Mouse (Mus musculus) limb, embryonic 15.5 days (tissue): ENCODE data around the gene Slc25a21. TPM values are rescaled to one million over a fixed set of nuclear protein-coding genes. Genes with fewer than 3 reads are reported as not detected.

ENCODE experiments used
- ATAC-seq: fragments of 200-750 bp; cut with Nextera tagmentation; 2 replicates; pipeline ENCODE4 v1.8.0; 2017; ENCODE audit warnings: low read depth, moderate TSS enrichment; ENCODE audit not compliant: insufficient number of reproducible peaks, low FRiP score, low TSS enrichment
- H3K27ac ChIP-seq: fragments of 300-500 bp; sonication (generic); 2 replicates; pipeline ENCODE4 v1.5.1; 2015; ENCODE audit warnings: moderate library complexity, mild to moderate bottlenecking, inconsistent platforms
- H3K27me3 ChIP-seq: fragments of 300-500 bp; sonication (generic); 2 replicates; pipeline ENCODE4 v1.6.1; 2015; ENCODE audit warnings: inconsistent platforms
- H3K36me3 ChIP-seq: fragments of 300-500 bp; sonication (generic); 2 replicates; pipeline ENCODE4 v1.6.1; 2015; ENCODE audit warnings: inconsistent platforms
- H3K4me1 ChIP-seq: fragments of 300-500 bp; sonication (generic); 2 replicates; pipeline ENCODE4 v1.6.1; 2015; ENCODE audit warnings: inconsistent platforms
- H3K4me2 ChIP-seq: fragments of 300-500 bp; sonication (generic); 2 replicates; pipeline ENCODE4 v1.6.1; 2015; ENCODE audit warnings: mild to moderate bottlenecking, inconsistent platforms
- H3K4me3 ChIP-seq: fragments of 300-500 bp; sonication (generic); 2 replicates; pipeline ENCODE4 v1.5.1; 2015; ENCODE audit warnings: mild to moderate bottlenecking, inconsistent platforms
- H3K9ac ChIP-seq: fragments of 300-500 bp; sonication (generic); 2 replicates; pipeline ENCODE4 v1.6.1; 2015; ENCODE audit warnings: inconsistent platforms
- H3K9me3 ChIP-seq: fragments of 300-500 bp; sonication (generic); 2 replicates; pipeline ENCODE4 v1.6.1; 2016; ENCODE audit warnings: inconsistent platforms
- WGBS: fragments of 180-500 bp; shearing (Covaris S2); methylation state at CpG from one replicate; pipeline ENCODE4 v1.1.7; 2015; 5-methylcytosine and 5-hydroxymethylcytosine counted together
- polyA plus RNA-seq: library from polyadenylated mRNA; unstranded; fragments of >200 nt; fragmentation: Nextera tagmentation; extraction: Ambion mirVana; gene quantifications from 2 replicates; pipeline ENCODE4 v1.2.1, GENCODE M21; 2015

Gene Slc25a21
- polyA plus RNA-seq, 1 experiment from 2014 or later: 0.40 TPM

- H3K36me3 ChIP-seq: no peaks in the 10 kb centered on the region
- 0 out of 2 replicates have a peak, but pooled peaks have one; percentile 19 for ATAC-seq
- no peak overlapping the region for H3K9ac ChIP-seq
- H3K27me3 ChIP-seq: no peaks in the 10 kb centered on the region
- no peaks in the 10 kb centered on the region for H3K9me3 ChIP-seq
- 34% methylated on average over 5 of the region's 5 CpGs for WGBS
- H3K4me1 ChIP-seq: peaks cover 10% of the 10 kb centered on the region; the same call in 1 of the 2 replicates
- no peak overlapping the region for H3K4me3 ChIP-seq
- H3K4me2 ChIP-seq: no peak overlapping the region
- H3K27ac ChIP-seq: no peak overlapping the region
Observed at GRCm38 (mm10) chr12:57179465-57180188, 17.6 kb downstream of the Slc25a21 start.

DNA sequence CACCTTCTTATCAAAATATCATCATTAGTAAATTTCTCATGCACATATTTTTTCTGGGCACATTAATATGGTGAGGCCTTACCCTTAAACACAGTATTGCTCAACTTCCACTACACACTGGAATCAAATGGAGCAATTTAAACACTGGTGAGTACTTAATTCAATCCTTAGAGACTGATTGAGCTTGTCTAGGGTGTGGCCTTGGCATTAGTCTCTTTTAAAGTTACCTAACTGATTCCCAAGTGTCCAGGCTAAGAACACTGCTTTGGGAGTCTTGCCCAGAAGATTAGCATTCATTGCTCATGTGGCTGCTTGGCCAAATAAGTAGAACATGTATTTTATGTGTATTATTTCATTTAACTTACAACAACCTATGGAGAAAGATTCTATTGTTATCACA, 18.5 kb downstream of the Slc25a21 start:
- no peak overlapping the region for H3K4me2 ChIP-seq
- ATAC-seq: no peak
- H3K4me1 ChIP-seq: peaks cover 10% of the 10 kb centered on the region; the same call in 1 of the 2 replicates
- no peak overlapping the region for H3K4me3 ChIP-seq
- no peak overlapping the region for H3K9ac ChIP-seq
- no peak overlapping the region for H3K27ac ChIP-seq
- no peaks in the 10 kb centered on the region for H3K36me3 ChIP-seq
- no peaks in the 10 kb centered on the region for H3K27me3 ChIP-seq
- no peaks in the 10 kb centered on the region for H3K9me3 ChIP-seq

DNA sequence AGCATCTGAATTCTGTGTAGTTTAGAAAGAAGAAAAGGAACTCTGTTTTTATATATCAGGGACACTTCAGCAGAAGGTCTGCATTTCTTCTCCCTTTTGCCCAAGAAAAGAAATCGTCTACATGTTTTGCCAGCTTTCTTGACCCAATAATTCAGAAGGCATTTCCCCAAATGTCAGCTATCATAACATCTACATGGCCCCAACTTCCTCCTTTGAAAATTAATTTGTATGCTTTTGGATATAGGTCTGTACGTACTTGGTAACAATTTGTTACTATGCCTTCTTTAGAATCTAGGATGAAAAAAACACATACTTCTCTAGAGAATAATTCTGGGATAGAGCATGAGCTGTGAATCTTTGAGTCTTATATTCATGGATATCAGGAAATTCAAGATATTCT, 34.0 kb downstream of the Slc25a21 start:
- H3K36me3 ChIP-seq: no peaks in the 10 kb centered on the region
- H3K4me1 ChIP-seq: no peaks in the 10 kb centered on the region
- no peak overlapping the region for H3K4me2 ChIP-seq
- H3K9me3 ChIP-seq: no peaks in the 10 kb centered on the region
- no peak for ATAC-seq
- no peak overlapping the region for H3K27ac ChIP-seq
- WGBS: 67% methylated on average over 2 of the region's 2 CpGs
- no peaks in the 10 kb centered on the region for H3K27me3 ChIP-seq
- no peak overlapping the region for H3K4me3 ChIP-seq
- no peak overlapping the region for H3K9ac ChIP-seq

GRCm38 (mm10) chr12:57162840-57163239, 34.4 kb downstream of the Slc25a21 start:
- Histone ChIP-seq H3K27ac (no peak overlapping the region), H3K27me3 (no peaks in the 10 kb centered on the region), H3K4me3 (no peak overlapping the region), H3K9ac (no peak overlapping the region), H3K4me2 (no peak overlapping the region), H3K36me3 (no peaks in the 10 kb centered on the region), H3K4me1 (no peaks in the 10 kb centered on the region), H3K9me3 (no peaks in the 10 kb centered on the region)
- WGBS: 64% methylated on average over 3 of the region's 3 CpGs
- no peak for ATAC-seq

GRCm38 (mm10) chr12:57159904-57160303, 37.4 kb downstream of the Slc25a21 start:
- no peaks in the 10 kb centered on the region for H3K4me1 ChIP-seq
- H3K4me3 ChIP-seq: no peak overlapping the region
- WGBS: 76% methylated on average over 6 of the region's 6 CpGs
- no peaks in the 10 kb centered on the region for H3K27me3 ChIP-seq
- H3K9ac ChIP-seq: no peak overlapping the region
- H3K4me2 ChIP-seq: no peak overlapping the region
- ATAC-seq: no peak
- no peaks in the 10 kb centered on the region for H3K9me3 ChIP-seq
- no peaks in the 10 kb centered on the region for H3K36me3 ChIP-seq
- no peak overlapping the region for H3K27ac ChIP-seq

GRCm38 (mm10) chr12:57158266-57158665, 39.0 kb downstream of the Slc25a21 start:
- Histone ChIP-seq H3K4me2 (no peak overlapping the region), H3K27me3 (no peaks in the 10 kb centered on the region), H3K9ac (no peak overlapping the region), H3K4me3 (no peak overlapping the region), H3K27ac (no peak overlapping the region), H3K9me3 (no peaks in the 10 kb centered on the region), H3K4me1 (no peaks in the 10 kb centered on the region), H3K36me3 (no peaks in the 10 kb centered on the region)
- 34% methylated on average over 3 of the region's 3 CpGs for WGBS
- no peak for ATAC-seq

DNA sequence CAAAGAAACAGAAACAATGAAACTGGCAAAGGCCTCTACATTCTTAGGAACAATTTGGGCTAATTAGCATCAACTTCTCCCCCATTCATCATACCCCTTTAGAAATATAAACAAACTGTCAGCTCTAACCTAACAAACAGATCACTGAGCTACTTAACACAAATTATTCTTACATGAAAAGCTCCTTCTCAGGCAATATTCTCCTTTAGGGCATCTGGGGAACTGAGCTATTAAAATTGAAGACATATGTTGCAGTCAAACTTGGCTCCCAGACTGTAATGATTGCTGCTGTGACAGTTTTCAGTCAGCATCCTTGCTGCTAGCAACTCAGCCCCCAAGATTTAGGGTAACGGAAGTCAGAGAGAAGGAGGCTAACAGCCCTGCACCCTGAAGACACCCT, 58.3 kb downstream of the Slc25a21 start:
- 45% methylated on average over 1 of the region's 1 CpGs for WGBS
- Histone ChIP-seq H3K4me1 (0 out of 2 replicates have a peak, but pooled peaks cover 2% of the 10 kb centered on the region), H3K36me3 (no peaks in the 10 kb centered on the region), H3K9ac (no peak overlapping the region), H3K9me3 (no peaks in the 10 kb centered on the region), H3K27ac (no peak overlapping the region), H3K27me3 (no peaks in the 10 kb centered on the region), H3K4me2 (no peak overlapping the region), H3K4me3 (no peak overlapping the region)
- no peak for ATAC-seq

- H3K27ac ChIP-seq: no peak overlapping the region
- ATAC-seq: no peak
- no peak overlapping the region for H3K9ac ChIP-seq
- H3K4me2 ChIP-seq: no peak overlapping the region
- H3K9me3 ChIP-seq: no peaks in the 10 kb centered on the region
- H3K36me3 ChIP-seq: no peaks in the 10 kb centered on the region
- 0 out of 2 replicates have a peak, but pooled peaks cover 2% of the 10 kb centered on the region for H3K4me1 ChIP-seq
- H3K4me3 ChIP-seq: no peak overlapping the region
- H3K27me3 ChIP-seq: no peaks in the 10 kb centered on the region
- WGBS: 41% methylated on average over 2 of the region's 2 CpGs
Observed at GRCm38 (mm10) chr12:57137809-57138208, 59.5 kb downstream of the Slc25a21 start.

GRCm38 (mm10) chr12:57118602-57119001, 78.7 kb downstream of the Slc25a21 start:
- ATAC-seq: no peak
- WGBS: 36% methylated on average over 8 of the region's 8 CpGs
- no peaks in the 10 kb centered on the region for H3K9me3 ChIP-seq
- H3K27me3 ChIP-seq: no peaks in the 10 kb centered on the region
- no peak overlapping the region for H3K9ac ChIP-seq
- H3K36me3 ChIP-seq: no peaks in the 10 kb centered on the region
- H3K27ac ChIP-seq: no peak overlapping the region
- H3K4me1 ChIP-seq: no peaks in the 10 kb centered on the region
- no peak overlapping the region for H3K4me2 ChIP-seq
- no peak overlapping the region for H3K4me3 ChIP-seq

DNA sequence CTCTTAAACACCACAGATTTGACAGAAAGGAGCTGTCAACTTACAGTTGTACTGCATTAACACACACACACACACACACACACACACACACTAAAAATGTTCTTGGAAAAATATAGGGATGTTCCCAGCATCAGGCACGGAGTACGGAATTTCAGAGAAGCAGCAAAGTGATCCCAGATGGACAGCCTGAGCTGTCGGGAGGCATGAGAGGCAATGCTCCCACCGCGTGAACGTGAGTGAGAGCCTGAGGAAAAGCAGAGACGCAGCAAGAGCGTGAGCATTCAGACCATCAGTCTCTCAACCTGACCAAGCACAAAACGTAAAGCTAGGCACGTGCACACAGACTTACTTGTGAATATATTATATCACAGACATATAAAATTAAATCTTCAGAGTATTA, 81.8 kb downstream of the Slc25a21 start:
- 45% methylated on average over 10 of the region's 10 CpGs for WGBS
- no peaks in the 10 kb centered on the region for H3K36me3 ChIP-seq
- H3K27ac ChIP-seq: no peak overlapping the region
- no peaks in the 10 kb centered on the region for H3K9me3 ChIP-seq
- no peaks in the 10 kb centered on the region for H3K4me1 ChIP-seq
- H3K9ac ChIP-seq: no peak overlapping the region
- H3K4me3 ChIP-seq: no peak overlapping the region
- no peak for ATAC-seq
- no peak overlapping the region for H3K4me2 ChIP-seq
- H3K27me3 ChIP-seq: no peaks in the 10 kb centered on the region

- H3K4me3 ChIP-seq: no peak overlapping the region
- no peaks in the 10 kb centered on the region for H3K27me3 ChIP-seq
- 61% methylated on average over 4 of the region's 4 CpGs for WGBS
- H3K4me2 ChIP-seq: no peak overlapping the region
- no peaks in the 10 kb centered on the region for H3K9me3 ChIP-seq
- no peak overlapping the region for H3K27ac ChIP-seq
- no peaks in the 10 kb centered on the region for H3K36me3 ChIP-seq
- peaks cover 3% of the 10 kb centered on the region; the same call in 1 of the 2 replicates for H3K4me1 ChIP-seq
- ATAC-seq: no peak
- H3K9ac ChIP-seq: no peak overlapping the region
Observed at GRCm38 (mm10) chr12:57109363-57109762, 87.9 kb downstream of the Slc25a21 start.

DNA sequence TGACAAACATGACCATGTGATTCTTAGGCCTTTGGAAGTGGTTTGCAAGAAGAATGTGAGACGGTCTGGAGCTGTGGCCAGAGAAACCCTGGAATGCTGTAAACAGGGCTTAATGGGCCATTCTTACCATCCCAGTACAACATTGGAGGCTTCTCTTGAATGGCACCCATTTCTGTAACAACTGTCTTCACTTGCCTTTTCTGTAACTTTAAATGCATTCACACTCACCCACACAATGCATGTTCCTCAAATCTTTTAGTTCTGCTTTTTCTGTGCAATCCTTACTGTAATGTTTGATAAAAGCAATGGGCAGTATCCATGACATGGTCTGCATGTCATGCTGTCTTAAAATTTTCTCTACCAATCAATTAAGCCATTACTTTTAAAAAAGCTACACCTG, 95.0 kb downstream of the Slc25a21 start:
- no peak overlapping the region for H3K9ac ChIP-seq
- H3K27me3 ChIP-seq: no peaks in the 10 kb centered on the region
- WGBS: 67% methylated on average over 1 of the region's 1 CpGs
- ATAC-seq: no peak
- no peak overlapping the region for H3K4me3 ChIP-seq
- H3K36me3 ChIP-seq: no peaks in the 10 kb centered on the region
- no peaks in the 10 kb centered on the region for H3K4me1 ChIP-seq
- no peaks in the 10 kb centered on the region for H3K9me3 ChIP-seq
- H3K4me2 ChIP-seq: no peak overlapping the region
- H3K27ac ChIP-seq: no peak overlapping the region

- Histone ChIP-seq H3K9ac (no peak overlapping the region), H3K9me3 (no peaks in the 10 kb centered on the region), H3K27ac (no peak overlapping the region), H3K36me3 (no peaks in the 10 kb centered on the region), H3K27me3 (no peaks in the 10 kb centered on the region), H3K4me3 (no peak overlapping the region), H3K4me1 (no peaks in the 10 kb centered on the region), H3K4me2 (no peak overlapping the region)
- WGBS: 70% methylated on average over 4 of the region's 4 CpGs
- no peak for ATAC-seq
Observed at GRCm38 (mm10) chr12:57100549-57100948, 96.7 kb downstream of the Slc25a21 start.
